Mouse (Mus musculus) erythroblast, adult 5-6 weeks (primary cell): Measurements from ENCODE around the gene Mfsd1. TPM values are rescaled to one million over a fixed set of nuclear protein-coding genes. Genes with fewer than 3 reads are reported as not detected.
A peak's percentile ranks its signal among the peaks of the same experiment; 100 is the strongest.

Experiments used
- ATAC-seq: replicated peaks from 2 replicates; pipeline ENCODE4 v1.8.0; 2016; ENCODE audit warnings: moderate number of reproducible peaks, mild to moderate bottlenecking, moderate TSS enrichment, inconsistent platforms; ENCODE audit not compliant: poor library complexity, low FRiP score, severe bottlenecking
- total RNA-seq, 2 experiments: library from RNA; stranded (forward) in 1 of 2; stranded (reverse) in 1 of 2; fragments of 150-400 nt in 1 of 2; fragments of 200-764, 138-1000 nt in 1 of 2; gene quantifications; 2 replicates each; pipeline versions ENCODE4 v1.2.3 to v1.2.4; 2015 to 2017; ENCODE audit warnings: low replicate concordance in 2 of 2

The Mfsd1 gene
- 21.3 and 27.0 TPM in 2 replicates for total RNA-seq (2015; ENCODE audit: low replicate concordance)
- total RNA-seq (2017; ENCODE audit: low replicate concordance), result 44.9 and 55.2 TPM in 2 replicates

- peak; percentile 98 for ATAC-seq
Observed at GRCm38 (mm10) chr3:67582273-67583124, at the start of gene Mfsd1. Mfsd1 (plus strand) TSS chr3:67582741.

- no peak for ATAC-seq
Observed at GRCm38 (mm10) chr3:67543630-67544029, 38.9 kb upstream of the Mfsd1 start.

GRCm38 (mm10) chr3:67551193-67551592 lies 31.3 kb upstream of the Mfsd1 start:
- ATAC-seq, result no peak

GRCm38 (mm10) chr3:67553281-67553680 lies 29.3 kb upstream of the Mfsd1 start:
- no peak for ATAC-seq

DNA sequence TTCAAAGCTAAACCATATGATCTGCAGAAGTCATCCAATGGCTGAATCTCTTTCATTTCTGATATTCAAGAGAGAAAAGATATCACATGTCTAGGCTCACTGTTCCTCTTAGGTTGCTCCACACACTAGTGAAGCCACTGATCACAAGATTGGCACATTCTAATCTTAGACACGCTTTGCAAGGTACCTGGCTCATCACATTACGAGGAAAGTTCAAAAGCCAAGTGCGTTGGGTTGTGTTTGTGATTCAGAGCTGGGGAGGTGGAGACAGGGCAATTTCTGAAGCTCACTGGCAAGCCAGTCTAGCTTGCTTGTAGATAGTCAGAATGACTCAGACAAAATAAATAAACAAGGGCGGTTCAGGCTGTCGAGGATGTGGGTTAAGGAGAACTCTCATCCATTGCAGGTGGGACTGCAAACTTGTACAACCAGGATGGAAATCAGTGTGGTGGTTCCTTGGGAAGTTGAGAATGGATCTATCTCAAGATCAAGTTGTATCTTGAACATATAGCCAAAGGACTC lies 28.6 kb upstream of the Mfsd1 start:
- no peak for ATAC-seq

DNA sequence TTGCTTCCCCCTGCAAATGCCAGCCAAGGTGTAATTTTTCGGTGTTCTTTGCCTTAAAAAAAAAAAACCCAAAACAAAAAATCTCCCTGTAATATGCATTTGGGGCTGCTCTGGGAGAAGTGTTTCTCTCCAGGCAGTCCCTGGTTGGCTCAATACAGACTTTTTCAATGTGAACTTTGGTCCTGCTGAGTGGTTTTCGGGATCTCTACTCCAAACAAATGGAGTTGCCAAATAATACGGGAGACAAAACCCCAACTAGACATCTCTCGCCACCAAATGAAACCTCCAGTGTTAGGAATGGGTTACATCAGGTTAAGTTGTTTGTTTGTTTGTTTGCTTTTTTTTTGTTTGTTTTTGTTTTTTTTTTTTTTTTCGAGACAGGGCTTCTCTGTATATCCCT lies 27.3 kb upstream of the Mfsd1 start:
- no peak for ATAC-seq

DNA sequence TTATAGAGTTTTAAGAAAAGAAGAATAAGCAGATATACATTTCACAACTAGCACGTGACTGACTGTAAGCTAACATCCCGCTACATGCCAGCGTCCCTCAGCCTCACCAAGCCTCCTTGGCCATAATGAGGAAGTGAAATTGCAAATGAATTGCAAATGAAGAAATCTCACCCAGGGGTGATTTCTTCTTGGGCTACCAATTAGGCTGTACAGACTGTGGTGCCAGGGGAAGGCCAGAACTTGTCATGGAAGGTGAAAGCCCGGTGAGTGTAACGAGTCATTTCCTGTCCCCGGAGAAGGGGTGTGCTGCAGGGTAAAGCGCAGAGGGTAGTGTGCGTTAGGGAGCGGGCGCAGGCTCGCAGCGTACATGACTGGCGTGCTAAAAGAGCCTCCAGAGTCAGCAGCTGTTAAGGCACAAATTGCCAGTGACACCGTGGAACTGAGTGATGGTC lies 25.3 kb upstream of the Mfsd1 start:
- no peak for ATAC-seq

DNA sequence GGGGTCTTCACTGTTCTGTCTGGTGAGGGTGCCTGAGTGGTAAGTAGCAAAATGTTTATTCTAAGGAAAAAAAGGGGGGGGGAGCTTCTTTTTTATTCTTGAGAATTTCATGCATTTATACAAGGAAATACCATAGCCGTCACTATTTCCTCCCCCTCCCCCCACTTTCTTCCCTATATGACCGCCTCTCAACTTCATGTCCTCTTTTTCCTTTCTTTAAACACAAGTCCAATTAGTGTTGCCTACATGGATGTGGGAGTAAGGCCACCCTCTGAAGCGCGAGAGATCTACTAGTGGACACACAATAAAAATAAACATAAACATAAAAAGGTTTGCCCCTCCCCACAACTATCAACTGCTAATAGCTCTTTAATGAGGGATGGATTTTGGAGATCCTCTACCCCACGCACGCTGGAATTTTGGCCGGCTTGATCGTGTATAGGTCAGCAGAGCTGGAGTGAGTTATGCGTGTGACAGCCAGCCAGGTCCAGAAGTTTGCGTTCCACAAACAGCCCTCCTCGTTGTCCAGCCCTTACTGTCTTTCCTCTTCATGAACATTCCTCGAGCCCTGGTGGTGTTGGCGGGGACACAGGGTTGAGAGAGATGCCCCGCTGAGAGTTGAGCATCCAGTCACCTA lies 24.7 kb upstream of the Mfsd1 start:
- no peak for ATAC-seq

- peak; percentile 70 for ATAC-seq
Observed at GRCm38 (mm10) chr3:67564731-67565357, 17.7 kb upstream of the Mfsd1 start.

- peak; percentile 83 for ATAC-seq
Observed at GRCm38 (mm10) chr3:67565540-67566227, 16.9 kb upstream of the Mfsd1 start.

GRCm38 (mm10) chr3:67568015-67568618 lies 14.4 kb upstream of the Mfsd1 start:
- ATAC-seq, result peak; percentile 77

GRCm38 (mm10) chr3:67572918-67573317 lies 9.6 kb upstream of the Mfsd1 start:
- peak; percentile 75 for ATAC-seq

DNA sequence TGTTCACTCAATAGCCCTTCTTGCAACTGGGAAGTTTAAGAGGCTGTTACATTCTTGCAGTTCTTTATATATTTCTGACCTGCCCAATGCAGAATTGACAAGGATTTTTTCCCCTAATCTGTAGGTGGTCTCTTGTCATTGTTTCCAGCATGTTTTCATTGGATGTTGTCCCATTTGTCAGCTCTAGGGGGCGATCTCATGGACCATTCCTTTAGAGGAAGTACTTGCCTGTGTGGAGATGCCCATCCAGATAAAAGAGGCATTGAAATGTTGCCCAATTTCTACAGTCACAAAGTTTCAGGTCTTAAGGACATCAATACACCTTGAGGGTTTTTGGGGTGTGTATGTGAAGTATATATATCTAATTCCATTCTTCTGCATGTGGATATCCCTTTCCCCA lies 9.0 kb upstream of the Mfsd1 start:
- ATAC-seq, result no peak

- no peak for ATAC-seq
Observed at GRCm38 (mm10) chr3:67576248-67576647, 6.3 kb upstream of the Mfsd1 start.

- no peak for ATAC-seq
Observed at GRCm38 (mm10) chr3:67576724-67577123, 5.8 kb upstream of the Mfsd1 start.

DNA sequence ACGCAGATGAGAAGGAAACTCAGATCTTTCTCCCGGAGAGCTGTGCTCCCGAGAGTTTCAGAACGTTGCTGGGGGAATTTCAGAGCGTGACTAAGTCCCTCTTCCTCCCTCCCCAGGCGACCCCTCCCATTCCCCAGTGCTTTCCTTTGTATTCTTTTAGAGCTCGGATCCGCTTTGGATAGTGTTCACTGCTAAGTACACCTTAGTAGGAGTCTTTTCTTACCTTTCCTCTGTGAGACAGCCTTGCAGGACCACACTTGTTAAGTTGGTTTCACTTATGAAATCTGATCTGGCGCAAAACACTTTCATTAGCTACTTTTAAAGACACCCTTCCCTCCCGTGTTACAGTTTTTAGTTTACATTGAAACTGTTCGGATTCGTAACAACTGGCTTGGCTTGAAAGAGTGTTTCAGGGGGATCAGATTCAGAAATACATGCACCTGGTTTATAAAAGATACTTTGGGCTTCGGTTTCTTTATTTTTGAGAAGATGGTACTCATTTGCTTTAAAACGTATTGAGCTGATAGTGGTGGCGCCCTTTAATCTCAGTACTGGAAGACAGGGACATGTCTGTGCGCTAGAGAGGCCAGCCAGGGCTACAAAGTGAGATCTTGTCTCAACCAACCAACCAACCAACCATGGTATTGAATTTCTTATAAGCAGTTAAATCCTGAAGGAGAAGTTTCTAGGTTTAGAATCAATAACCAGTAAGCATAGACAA lies 744 bp downstream of the Mfsd1 start:
- ATAC-seq, result no peak; the same call in 1 of the 2 replicates

GRCm38 (mm10) chr3:67583846-67584186 lies 1.3 kb downstream of the Mfsd1 start:
- no peak for ATAC-seq

GRCm38 (mm10) chr3:67586511-67586910 lies 4.0 kb downstream of the Mfsd1 start:
- ATAC-seq, result no peak

GRCm38 (mm10) chr3:67587430-67587829 lies 4.9 kb downstream of the Mfsd1 start:
- no peak for ATAC-seq
